Mouse (Mus musculus) myocyte (in vitro differentiated cells): ENCODE measurements around the gene Rims1.

ENCODE experiments used
- CEBPB ChIP-seq: IDR thresholded peaks from 2 replicates; pipeline ENCODE4 v1.6.1; 2011; ENCODE audit warnings: mild to moderate bottlenecking, moderate library complexity; ENCODE audit not compliant: poor library complexity, insufficient read depth, severe bottlenecking
- E2F4 ChIP-seq: IDR thresholded peaks from one replicate; pipeline ENCODE4 v1.6.1; 2011; ENCODE audit warnings: mild to moderate bottlenecking, control low read depth, moderate library complexity; ENCODE audit not compliant: insufficient read depth
- MAX ChIP-seq: IDR thresholded peaks from one replicate; pipeline ENCODE4 v1.6.1; 2011; ENCODE audit warnings: low read depth, mild to moderate bottlenecking, control low read depth
- MYOD1 ChIP-seq, 3 experiments: IDR thresholded peaks; one replicate each; pipeline ENCODE4 v1.6.1; 2011; ENCODE audit warnings: control low read depth in 2 of 3, low read depth in 2 of 3, mild to moderate bottlenecking in 2 of 3, moderate library complexity in 1 of 3; ENCODE audit not compliant: insufficient read length in 2 of 3, control insufficient read depth in 1 of 3
- MYOG ChIP-seq, 3 experiments: IDR thresholded peaks; one replicate each; pipeline ENCODE4 v1.6.1; 2011; ENCODE audit warnings: control low read depth in 2 of 3, low read depth in 2 of 3, mild to moderate bottlenecking in 2 of 3; ENCODE audit not compliant: insufficient read length in 2 of 3, control insufficient read depth in 1 of 3, insufficient read depth in 1 of 3
- POLR2A ChIP-seq: IDR thresholded peaks from one replicate; pipeline ENCODE4 v1.6.1; 2011; ENCODE audit warnings: low read depth, mild to moderate bottlenecking, control low read depth, moderate library complexity; ENCODE audit not compliant: insufficient read length
- POLR2AphosphoS2 ChIP-seq: IDR thresholded peaks from one replicate; pipeline ENCODE4 v1.6.1; 2011; ENCODE audit warnings: low read depth, control low read depth; ENCODE audit not compliant: insufficient read length
- SRF ChIP-seq: IDR thresholded peaks from one replicate; pipeline ENCODE4 v1.6.1; 2011; ENCODE audit warnings: low read depth; ENCODE audit not compliant: control insufficient read depth, insufficient read length
- TCF12 ChIP-seq: IDR thresholded peaks from one replicate; pipeline ENCODE4 v1.6.1; 2011; ENCODE audit warnings: mild to moderate bottlenecking, control low read depth; ENCODE audit not compliant: poor library complexity, insufficient read depth, severe bottlenecking
- USF1 ChIP-seq: IDR thresholded peaks from one replicate; pipeline ENCODE4 v1.6.1; 2011; ENCODE audit warnings: low read depth, mild to moderate bottlenecking, control low read depth, moderate library complexity

GRCm38 (mm10) chr1:22604329-22605044, 201.3 kb downstream of the Rims1 start:
- TF ChIP-seq MYOD1 (IDR thresholded peaks at IDR 0.05; ENCODE audit: control insufficient read depth in 1 of 3, insufficient read length in 2 of 3, low read depth in 2 of 3) (no peak), POLR2A (no peak), E2F4 (no peak), POLR2AphosphoS2 (no peak), CEBPB (no peak), MAX (no peak), USF1 (no peak), SRF (no peak), MYOG (IDR thresholded peaks at IDR 0.05; ENCODE audit: control insufficient read depth in 1 of 3, insufficient read depth in 1 of 3, insufficient read length in 2 of 3, low read depth in 2 of 3) (no peak), TCF12 (no peak)
